Mouse (Mus musculus): Measurements from ENCODE around the gene Slc25a26.

Gene Slc25a26

GRCm38 (mm10) chr6:94604072-94604471 lies 103.9 kb downstream of the Slc25a26 start:
- no peak for DNase-seq

GRCm38 (mm10) chr6:94604546-94604945 lies 104.4 kb downstream of the Slc25a26 start:
- DNase-seq: no peak

- no peak for DNase-seq
These were observed 113.2 kb downstream of the Slc25a26 start for GRCm38 (mm10) chr6:94613235-94613895.

- DNase-seq: no peak
These were observed 114.2 kb downstream of the Slc25a26 start for GRCm38 (mm10) chr6:94614346-94614745.

GRCm38 (mm10) chr6:94615936-94616335 lies 115.8 kb downstream of the Slc25a26 start:
- DNase-seq: no peak

- no peak for DNase-seq
These were observed 118.5 kb downstream of the Slc25a26 start for GRCm38 (mm10) chr6:94618671-94619070.

- no peak for DNase-seq
These were observed 120.2 kb downstream of the Slc25a26 start for GRCm38 (mm10) chr6:94620287-94620686.

GRCm38 (mm10) chr6:94620801-94621301 lies 120.7 kb downstream of the Slc25a26 start:
- DNase-seq: no peak

GRCm38 (mm10) chr6:94622983-94623382 lies 122.9 kb downstream of the Slc25a26 start:
- DNase-seq: peak; percentile 66

- no peak for DNase-seq
These were observed 124.4 kb downstream of the Slc25a26 start for GRCm38 (mm10) chr6:94624543-94624942.

GRCm38 (mm10) chr6:94625896-94626295 lies 125.8 kb downstream of the Slc25a26 start:
- DNase-seq: no peak

GRCm38 (mm10) chr6:94626807-94627206 lies 126.7 kb downstream of the Slc25a26 start:
- peak; percentile 74 for DNase-seq

GRCm38 (mm10) chr6:94627714-94628595 lies 127.8 kb downstream of the Slc25a26 start:
- no peak for DNase-seq

- DNase-seq: no peak
These were observed 128.7 kb downstream of the Slc25a26 start for GRCm38 (mm10) chr6:94628787-94629186.

- peak; percentile 47 for DNase-seq
These were observed 131.1 kb downstream of the Slc25a26 start for GRCm38 (mm10) chr6:94631051-94631778.

- DNase-seq: no peak
These were observed 131.6 kb downstream of the Slc25a26 start for GRCm38 (mm10) chr6:94631779-94632082.

- DNase-seq: no peak
These were observed 134.1 kb downstream of the Slc25a26 start for GRCm38 (mm10) chr6:94634274-94634673.

- DNase-seq: no peak
These were observed 134.6 kb downstream of the Slc25a26 start for GRCm38 (mm10) chr6:94634710-94635109.

- no peak for DNase-seq
These were observed 135.2 kb downstream of the Slc25a26 start for GRCm38 (mm10) chr6:94635343-94635742.

GRCm38 (mm10) chr6:94637024-94637434 lies 136.9 kb downstream of the Slc25a26 start:
- DNase-seq: no peak

- peak; percentile 81 for DNase-seq
These were observed 140.2 kb downstream of the Slc25a26 start for GRCm38 (mm10) chr6:94640297-94640696.

- no peak for DNase-seq
These were observed 141.9 kb downstream of the Slc25a26 start for GRCm38 (mm10) chr6:94642048-94642447.

GRCm38 (mm10) chr6:94643989-94644388 lies 143.9 kb downstream of the Slc25a26 start:
- DNase-seq: no peak

All from cerebellum, adult 9-11 months (tissue).